Mouse (Mus musculus): Measurements from ENCODE around the gene Itprid1. TPM values are rescaled to one million over a fixed set of nuclear protein-coding genes. Genes with fewer than 3 reads are reported as not detected.

Itprid1 gene
- polyA plus RNA-seq, 1 experiment from 2014 or later = not detected

- 72% methylated on average over 6 of the region's 6 CpGs for WGBS (ENCODE audit: insufficient replicate concordance)
- DNase-seq = no peak
Observed at GRCm38 (mm10) chr6:56027318-56027717, 190.6 kb downstream of the Itprid1 start.

DNA sequence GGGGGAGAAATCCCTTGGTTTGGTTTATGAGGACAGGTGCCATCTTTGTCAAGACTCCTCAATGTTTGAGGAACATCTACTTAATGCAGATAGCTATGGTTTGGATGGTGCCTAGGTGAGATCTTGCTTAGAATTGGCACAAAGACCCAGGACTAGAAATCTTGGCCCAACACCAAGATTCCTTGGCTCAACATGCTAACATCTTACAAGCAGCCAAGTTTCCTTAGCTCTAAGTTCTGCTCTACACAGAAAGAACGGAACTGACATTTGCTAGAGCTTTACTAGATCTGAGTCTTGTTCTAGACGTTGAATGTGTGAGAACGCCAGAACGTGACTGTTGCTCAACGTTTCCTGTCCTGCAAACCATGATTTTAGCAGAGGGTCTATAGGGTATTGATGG lies 191.3 kb downstream of the Itprid1 start:
- Histone ChIP-seq H3K36me3 (replicated peaks; ENCODE audit: insufficient read depth, low read length) (no peaks in the 10 kb centered on the region), H3K27me3 (ENCODE audit: insufficient read depth, low read length) (no peaks in the 10 kb centered on the region), H3K9ac (replicated peaks) (no peak overlapping the region), H3K4me2 (ENCODE audit: low read depth, low read length) (no peak overlapping the region), H3K9me3 (ENCODE audit: low read length) (no peaks in the 10 kb centered on the region), H3K4me1 (ENCODE audit: insufficient read depth) (no peaks in the 10 kb centered on the region), H3K4me3 (ENCODE audit: low read depth, low read length) (no peak overlapping the region), H3K27ac (ENCODE audit: low read depth) (no peak overlapping the region)
- TF ChIP-seq CTCF (IDR thresholded peaks at IDR 0.05; ENCODE audit: low read depth) (no peak), EP300 (IDR thresholded peaks at IDR 0.05; ENCODE audit: low read depth) (no peak)
- 73% methylated on average over 5 of the region's 5 CpGs for WGBS (ENCODE audit: insufficient replicate concordance)
- ATAC-seq (no peak), DNase-seq (no peak)

More at GRCm38 (mm10) chr6:56027318-56027717, 190.6 kb downstream of the Itprid1 start:
- ATAC-seq = no peak
- no peaks in the 10 kb centered on the region for H3K4me1 ChIP-seq (ENCODE audit: insufficient read depth)
- no peak for TF ChIP-seq CTCF (IDR thresholded peaks at IDR 0.05; ENCODE audit: low read depth)
- TF ChIP-seq EP300 (IDR thresholded peaks at IDR 0.05; ENCODE audit: low read depth) = no peak
- no peak overlapping the region for H3K9ac ChIP-seq (replicated peaks)
- H3K9me3 ChIP-seq (ENCODE audit: low read length) = no peaks in the 10 kb centered on the region
- no peak overlapping the region for H3K4me2 ChIP-seq (ENCODE audit: low read depth, low read length)
- no peaks in the 10 kb centered on the region for H3K27me3 ChIP-seq (ENCODE audit: insufficient read depth, low read length)
- H3K4me3 ChIP-seq (ENCODE audit: low read depth, low read length) = no peak overlapping the region
- no peak overlapping the region for H3K27ac ChIP-seq (ENCODE audit: low read depth)
- H3K36me3 ChIP-seq (replicated peaks; ENCODE audit: insufficient read depth, low read length) = no peaks in the 10 kb centered on the region

Other genes with a start within 250 kb of the Itprid1 start
- gene Neurod6, start 155.6 kb upstream of the Itprid1 start, polyA plus RNA-seq (2015; fragmentation: Nextera tagmentation; extraction: Ambion mirVana) = not detected in 2 replicates
- gene Ppp1r17, start 180.6 kb downstream of the Itprid1 start, polyA plus RNA-seq (2015; fragmentation: Nextera tagmentation; extraction: Ambion mirVana) = not detected in 2 replicates